Mouse (Mus musculus) liver, adult 2 months (tissue): ENCODE results near the gene Gm10198.

Experiments used
- CTCF ChIP-seq: fragments of 200-500 bp; IDR thresholded peaks from 2 replicates; pipeline ENCODE4 v1.5.1; 2011; ENCODE audit warnings: low read depth, low read length, control low read depth
- POLR2A ChIP-seq: fragments of 200-500 bp; IDR thresholded peaks from 2 replicates; pipeline ENCODE4 v1.6.1; 2011; ENCODE audit warnings: low read length, control low read depth; ENCODE audit not compliant: insufficient read depth; ENCODE audit errors: extremely low read depth

DNA sequence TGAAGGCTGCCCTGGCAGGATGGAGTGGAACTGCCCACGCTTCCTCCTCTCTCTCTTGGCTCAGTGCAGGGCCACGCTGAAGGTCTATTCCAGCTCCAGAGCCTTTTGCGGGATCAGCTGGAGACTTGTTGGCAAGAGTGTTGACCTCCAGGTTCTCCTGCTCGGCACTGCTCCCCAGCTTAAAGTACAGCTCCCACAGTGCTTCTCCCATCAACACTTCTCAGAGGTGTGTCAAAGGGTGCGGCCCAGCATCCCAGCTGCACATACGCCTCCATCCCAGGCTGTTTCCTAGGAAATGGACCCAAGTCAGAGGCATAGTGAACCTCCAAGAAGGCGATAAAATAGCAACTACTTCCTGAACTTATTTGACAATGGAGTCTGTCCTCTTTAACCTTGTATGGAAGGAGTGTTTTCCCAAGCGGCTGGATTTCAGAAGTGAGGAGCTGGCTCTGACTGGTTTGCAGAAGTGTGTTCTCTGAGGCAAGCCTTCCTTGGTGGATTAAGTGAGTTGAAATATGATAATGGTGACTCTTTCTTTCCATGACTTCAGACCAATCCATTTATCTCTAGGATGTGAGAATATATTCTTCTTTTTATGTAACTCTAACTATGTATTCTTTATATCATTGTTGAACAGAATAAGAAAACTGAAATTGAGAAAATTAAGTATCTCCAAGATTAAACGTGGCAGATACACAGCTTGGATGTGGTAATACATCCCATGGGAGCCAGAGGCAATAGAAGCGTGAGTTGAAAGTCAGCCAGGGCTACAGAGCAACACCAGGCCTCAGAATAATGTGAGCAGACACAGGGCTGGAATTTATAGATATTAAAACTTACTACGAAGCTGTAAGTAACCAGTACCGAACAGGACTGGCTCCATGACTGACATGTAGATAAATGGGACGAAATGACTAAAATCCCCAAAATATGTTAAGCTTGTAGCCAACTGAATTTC lies 23.9 kb downstream of the Gm10198 start:
- no peak for TF ChIP-seq CTCF
- TF ChIP-seq POLR2A = no peak
